Mouse (Mus musculus) urinary bladder, adult 18-20 months (tissue): ENCODE measurements at regions not wholly inside any gene's neighbourhood (a gene's known extent, or its start where the extent isn't known, plus 50 kb on each side); places are given as distances from the start of the nearest gene placed in this dataset.

ENCODE experiments used
- DNase-seq, 2 experiments: peaks; one replicate each; pipeline ENCODE4 v3.0.0; 2022; ENCODE audit warnings: low spot score in 2 of 2, mixed read lengths in 2 of 2

DNA sequence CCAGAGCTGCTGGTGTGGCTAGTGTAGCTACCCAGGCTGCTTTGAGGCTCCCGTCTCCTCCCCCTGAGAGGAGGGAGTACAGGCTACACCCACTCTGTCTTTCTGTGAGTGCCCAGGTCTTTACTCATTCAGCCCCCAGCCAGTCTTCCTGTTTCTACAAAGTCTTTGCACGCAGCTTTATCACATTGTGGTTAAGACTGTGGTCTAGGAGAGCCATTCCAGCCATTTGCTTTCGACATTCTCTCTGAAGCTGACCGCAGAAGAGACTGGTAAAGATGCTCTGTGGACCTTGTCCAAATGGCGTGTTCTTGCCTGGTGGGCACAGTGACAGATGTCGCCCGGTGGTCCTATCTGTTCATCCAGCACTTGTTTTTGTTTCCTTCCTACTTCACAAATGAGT lies 62.0 kb downstream of the Tpra1 start:
- no peak for DNase-seq

DNA sequence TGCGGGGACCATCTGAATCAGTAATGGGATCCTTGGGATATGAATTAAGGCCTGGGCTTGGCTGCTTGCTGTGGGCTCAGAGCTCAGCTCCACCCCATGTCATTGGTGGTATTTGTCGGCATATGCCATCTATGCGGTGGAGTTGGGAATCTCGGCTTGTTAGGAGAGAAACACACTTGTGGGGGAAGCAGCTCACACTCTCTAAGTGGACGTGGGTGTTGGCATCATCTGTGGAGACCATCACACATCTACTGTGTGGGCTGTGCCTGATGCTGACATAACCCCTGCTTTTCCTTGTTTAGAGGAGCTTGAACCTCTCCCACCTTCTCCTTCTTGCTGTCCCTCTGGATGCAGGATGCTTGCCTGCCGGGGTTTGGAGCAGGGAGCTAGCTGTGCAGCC lies 62.9 kb downstream of the Tpra1 start:
- DNase-seq, result no peak

DNA sequence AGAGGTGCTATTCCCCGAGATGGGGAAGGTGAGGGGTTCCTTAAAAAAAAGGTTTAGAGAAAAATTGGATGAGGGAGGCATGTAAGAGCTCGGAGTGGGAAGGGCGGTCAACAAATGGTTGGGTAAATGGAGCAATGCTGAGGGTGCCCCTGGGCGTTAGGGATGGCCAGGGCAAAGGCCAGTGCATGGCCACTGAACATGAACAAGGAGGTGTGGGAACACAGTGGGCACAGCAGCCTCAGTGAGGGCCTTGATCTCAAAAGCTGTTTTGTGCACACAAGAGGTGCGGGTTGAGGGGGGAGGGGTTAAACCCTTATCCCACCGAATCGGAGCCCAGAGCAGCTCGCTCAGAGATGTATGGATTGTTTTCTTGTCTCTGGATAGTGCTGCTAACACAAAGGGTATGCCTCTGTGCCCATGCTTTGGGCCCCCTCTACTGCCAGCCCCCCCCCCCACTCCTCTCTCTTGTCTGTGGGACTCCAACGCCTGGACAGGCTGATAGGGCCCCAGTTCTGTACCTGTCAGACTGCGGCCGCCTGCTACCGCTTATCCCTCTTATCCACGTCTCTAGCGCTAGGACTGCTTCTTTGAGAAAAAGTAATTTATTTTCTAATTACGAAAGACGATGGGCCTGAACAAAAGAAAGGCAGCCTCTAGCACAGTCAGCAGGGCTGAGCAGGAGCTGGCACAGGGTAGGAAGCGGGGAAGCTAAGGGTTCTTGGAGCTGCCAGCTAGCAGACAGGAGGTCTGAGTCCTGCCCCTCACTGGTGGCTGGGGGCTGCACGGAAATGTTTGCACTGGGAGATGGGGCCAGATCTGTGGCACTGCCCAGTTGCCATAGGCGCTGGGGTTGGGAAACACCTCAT lies 63.5 kb downstream of the Tpra1 start:
- DNase-seq, result no peak

DNA sequence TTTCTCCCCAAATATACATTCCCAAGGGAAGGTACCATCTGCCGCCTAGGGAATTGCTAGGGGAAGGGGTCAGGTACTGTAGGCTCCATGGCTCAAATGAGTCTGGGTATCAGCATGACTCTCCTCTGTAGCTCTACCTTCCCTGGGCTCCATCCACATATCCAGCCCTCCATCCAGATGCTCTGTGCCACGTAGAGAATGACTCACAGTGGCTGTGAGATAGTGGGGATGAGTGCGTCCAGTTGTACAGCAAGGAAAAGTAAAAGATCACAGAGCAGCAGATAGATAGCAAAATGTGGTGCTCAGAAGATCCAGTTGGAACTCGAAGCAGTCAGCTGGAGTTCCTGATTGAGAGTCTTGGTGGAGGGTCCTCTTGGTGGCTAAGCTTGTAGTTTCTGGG lies 64.5 kb downstream of the Tpra1 start:
- DNase-seq, result no peak

DNA sequence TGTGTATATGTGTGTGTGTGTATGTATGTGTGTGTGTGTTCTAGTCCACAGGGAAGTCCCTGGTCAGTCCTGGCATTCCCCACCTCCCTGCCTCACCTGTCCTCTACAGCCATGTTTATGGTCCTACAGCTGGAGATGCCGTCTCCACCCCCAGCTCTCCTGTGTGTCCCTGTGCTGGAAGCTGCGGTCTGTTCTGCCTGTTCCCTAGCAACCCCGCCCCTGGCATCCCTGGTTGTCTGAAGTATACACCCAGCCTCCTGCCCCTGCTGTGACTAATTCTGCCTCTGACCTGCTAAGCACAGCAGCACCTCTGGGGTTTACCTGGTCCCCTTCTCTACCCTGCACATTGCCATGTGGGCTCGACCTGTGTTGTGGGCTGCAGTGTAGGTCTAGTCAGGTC lies 66.8 kb downstream of the Tpra1 start:
- no peak for DNase-seq

DNA sequence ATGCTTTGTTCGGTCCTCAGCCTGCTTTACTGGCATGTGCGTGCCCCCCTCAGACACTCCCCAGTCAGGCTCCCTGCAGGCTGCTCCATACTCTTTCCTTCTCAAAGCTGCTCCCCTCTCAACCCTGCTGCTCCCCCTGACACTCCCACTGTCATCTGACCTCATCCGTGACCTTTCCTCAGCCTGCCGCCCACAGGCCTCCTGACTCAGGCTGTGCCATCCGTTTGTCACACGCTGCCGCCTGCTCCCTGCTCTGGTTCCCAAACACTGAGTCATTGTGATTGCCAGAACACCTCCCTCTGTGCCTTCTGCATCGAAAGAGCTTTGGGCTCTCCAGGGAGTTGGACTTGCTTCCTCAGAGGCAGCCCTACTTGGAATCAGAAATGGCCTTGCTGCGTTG lies 69.7 kb downstream of the Tpra1 start:
- peak in 1 of 2 experiments; percentile 38 for DNase-seq

DNA sequence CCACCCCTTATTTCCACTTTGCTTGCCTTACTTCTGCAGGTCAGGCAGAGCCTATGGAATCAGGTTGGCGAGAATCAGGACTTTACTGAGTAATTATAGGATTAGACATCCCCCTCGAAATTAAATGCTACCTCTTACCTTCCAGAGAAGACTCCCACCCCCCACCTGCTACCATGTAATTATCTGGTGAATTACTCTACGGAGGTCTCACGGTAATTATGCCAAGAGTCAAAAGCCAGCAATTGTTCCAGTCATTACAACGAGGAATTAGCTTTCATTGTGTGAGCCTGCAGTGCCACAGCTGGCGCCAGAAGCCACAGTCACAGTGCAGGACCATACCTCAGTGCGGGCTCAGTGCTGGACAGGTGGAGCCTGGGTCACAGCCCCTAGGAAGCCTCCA lies 72.4 kb downstream of the Tpra1 start:
- no peak for DNase-seq

DNA sequence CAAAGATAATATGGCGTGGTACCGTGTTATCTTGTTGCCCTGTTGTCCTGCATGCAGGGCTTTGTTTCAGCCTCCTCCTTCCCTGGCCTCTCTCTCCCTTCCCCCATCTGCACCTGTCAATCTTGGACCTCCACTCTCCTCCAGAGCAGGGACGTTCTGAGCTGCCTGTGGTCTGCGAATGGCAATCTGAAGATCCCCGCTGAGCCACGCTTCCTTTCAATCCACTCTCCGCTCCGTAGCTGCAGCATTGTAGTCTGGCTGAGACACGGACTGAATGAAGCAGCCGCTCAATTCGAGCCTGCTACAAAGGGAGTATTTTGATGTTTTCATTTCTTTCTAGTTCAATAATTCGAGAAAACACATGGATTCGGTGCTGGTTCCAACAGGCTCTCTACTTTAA lies 74.5 kb downstream of the Tpra1 start:
- no peak for DNase-seq

DNA sequence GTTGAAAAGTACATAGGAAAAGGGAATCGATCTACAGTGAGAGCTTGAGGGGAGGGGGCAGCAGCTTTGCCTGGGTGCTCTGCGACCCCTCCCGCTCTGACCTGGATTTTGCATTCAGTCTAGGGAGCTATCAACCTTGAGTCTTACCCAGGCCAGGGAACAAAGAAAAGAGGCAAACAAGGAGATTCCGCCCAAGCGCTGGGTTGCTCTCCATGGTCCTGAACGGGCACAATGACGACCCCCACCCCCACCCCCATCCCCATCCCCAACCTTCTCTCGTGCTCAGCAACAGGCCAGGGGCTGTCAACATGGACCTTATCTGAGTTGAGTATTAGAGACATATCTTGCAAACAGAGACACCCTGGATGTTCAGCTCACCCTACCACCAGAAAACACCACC lies 74.9 kb downstream of the Tpra1 start:
- DNase-seq, result no peak

DNA sequence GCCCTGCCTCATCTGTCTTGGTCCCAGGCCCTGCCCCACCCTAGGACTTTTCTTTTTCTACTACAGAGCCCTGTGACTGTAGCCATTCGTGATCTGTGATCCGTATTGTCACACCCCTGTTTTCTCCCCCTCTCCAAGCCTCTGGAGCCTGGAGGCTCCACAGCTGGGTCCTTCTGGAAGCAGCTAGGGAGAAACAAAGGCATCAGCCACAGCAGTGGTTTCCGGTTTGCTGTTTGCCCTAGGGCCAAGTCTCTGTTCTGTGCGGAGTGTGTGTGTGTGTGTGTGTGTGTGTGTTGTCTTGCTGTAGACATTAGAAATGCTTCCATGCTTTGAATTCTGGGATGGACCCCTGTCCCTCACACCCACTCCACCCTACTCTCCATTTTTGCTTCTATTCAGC lies 76.9 kb downstream of the Tpra1 start:
- DNase-seq, result no peak

DNA sequence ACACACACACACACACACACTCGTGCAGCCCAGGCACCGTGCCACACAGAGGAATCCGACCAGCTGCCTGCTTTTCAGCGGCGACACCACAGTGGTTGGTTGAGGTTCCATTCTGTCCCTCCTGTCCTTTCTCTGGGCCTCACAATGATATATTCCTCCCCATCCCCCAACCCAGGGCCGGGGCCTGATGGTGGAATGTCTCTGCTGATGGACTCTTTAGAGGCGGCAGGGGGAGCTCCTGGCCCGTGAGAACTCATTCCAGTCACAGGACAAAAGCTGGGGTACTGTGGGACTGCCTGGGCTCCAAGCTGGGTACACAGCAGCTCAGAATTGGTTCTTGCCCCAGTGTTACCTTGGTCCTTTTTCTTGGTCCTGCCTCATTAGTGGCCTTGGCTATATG lies 78.1 kb downstream of the Tpra1 start:
- DNase-seq, result no peak

DNA sequence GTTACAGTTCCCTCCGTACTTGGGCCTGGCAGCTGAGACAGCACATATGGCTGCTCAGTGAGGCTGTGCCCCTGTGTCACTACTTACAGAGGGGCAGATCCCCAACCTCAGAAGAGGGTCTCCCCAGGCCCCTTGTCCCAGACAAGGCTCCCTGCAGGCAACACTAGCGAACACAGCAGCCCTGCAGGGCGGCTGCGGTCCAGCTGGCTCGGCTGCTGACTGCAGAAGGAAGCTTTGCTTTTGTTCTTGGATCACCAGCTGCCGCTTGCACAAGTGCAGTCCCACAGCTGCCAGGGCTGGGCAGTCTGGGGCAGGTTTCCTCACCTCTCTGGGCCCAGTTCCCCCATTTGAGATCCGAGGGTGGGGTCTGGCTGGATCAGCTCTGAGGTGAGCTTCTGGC lies 79.5 kb downstream of the Tpra1 start:
- DNase-seq, result no peak

DNA sequence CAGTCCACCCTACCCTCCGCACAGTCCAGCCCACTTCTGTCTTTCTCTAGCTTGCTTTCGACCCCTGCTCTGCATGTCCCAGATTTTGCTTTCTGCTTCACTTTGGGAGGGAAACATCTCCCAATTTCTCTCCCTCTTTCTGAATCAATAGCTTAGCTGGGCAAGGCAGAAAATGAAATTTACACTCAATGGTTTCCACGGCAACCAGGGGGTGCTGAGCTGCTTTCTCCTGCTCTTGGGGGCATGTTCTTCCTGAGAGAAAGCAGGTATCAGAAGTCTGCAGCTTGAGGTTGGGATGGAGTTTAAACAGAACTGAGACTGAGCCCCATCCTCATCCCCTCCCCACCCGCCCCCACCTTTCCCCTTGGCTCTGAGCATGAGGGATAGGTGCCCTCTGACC lies 82.1 kb downstream of the Tpra1 start:
- DNase-seq, result no peak

DNA sequence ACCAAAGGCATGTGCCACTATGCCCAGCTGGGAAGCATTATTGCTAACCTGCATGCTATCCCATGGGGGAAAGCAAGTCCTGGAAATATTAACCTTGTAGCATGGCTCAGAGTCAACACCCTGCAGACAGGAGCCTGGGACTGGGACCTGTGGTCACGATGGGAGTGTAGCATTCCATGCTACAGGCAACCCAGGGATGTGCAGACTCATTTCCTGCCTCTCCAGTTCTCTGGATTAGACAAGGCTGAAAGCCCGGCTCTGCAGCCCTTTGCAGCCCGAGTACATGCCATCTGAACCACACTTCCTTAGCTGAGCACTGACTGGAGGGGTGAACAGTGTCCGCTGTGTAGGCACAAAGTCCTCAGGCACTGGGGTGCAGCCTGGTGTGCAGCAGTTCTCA lies 82.8 kb downstream of the Tpra1 start:
- no peak for DNase-seq

DNA sequence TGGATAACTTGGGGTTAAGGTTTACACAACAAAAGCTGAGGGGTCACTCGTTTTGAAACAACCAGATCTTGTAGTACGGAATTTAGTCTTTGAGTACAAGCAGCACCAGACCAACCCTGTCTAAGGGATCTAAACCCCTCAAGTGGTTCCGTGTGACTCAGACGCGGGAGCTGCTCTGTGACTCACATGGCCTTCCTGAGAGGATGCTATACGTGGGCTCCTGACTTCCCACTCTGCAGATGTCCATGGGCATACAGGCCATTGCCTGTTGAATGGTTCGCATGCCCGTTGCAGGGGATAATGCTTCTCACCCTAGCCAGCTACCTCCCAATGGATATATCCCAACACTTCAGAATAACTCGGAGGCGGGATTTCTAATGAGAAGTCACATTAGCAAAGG lies 86.5 kb downstream of the Tpra1 start:
- DNase-seq, result no peak

DNA sequence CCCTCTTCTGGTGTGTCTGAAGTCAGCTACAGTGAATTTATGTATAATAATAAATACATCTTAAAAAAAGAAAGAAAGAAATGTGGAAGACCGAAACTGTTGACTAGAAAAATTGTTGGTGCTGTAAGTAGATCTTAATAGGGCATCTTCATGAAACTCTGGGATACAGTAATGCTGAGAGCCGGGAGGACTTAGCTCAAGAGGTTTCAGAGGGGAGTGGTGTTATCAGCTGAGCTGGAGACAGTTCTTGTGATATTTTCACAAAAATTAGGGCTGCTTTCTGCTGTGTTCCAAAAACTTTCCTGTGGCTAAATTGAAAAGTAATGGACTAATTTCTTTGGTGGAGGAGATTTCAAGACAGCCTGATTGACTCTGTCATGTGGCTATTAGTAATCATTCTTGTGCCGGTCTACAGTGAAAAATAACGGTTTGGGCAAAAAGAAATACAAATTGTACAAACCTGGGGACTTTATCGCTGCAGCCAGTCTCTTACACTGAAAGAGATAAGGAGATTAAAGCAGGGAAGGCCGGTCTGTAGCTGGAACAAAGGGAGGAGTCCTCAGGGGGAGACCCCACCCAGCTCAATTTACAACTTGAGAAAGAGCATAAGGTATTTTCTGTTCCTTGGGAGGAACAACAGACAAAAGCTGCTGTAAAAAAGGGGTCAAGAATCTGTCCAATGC lies 87.7 kb downstream of the Tpra1 start:
- no peak for DNase-seq

DNA sequence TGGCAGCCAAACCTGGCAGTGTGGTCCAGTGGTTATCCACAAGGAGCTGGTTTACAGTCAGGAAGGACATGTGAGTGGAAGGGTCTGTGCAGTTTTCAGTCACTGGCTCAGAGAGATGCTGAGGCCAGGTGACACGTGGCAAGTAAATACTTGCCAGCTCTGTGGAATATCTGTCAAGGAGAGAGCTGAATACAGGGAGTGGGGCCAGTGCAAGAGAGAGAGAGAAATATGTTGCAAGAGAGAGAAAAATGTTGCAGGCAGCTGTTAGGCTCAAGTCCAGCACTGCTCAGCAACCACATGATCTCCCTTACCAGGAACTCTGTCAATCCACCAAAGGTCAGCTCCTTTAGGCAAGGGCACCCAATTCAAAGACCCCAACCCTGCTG lies 88.2 kb downstream of the Tpra1 start:
- no peak for DNase-seq

DNA sequence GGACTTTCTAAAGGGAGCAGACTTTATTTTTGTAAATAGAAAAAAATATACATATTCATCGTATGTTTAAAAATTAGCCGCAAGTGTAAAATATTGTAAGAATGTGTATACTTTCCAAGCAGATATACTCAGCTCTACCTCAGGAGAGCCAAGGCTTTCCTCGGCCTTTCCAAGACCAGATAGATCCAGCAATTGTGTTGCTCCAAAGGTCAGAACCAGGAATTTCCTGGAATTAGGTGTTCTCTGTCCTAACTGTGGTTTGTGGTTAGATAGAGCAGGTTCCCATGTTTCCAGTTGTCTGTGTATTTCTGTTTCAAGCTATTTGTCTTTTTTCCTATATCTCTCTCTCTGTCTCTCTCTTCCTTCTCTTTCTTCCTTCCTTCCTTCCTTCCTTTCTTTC lies 93.0 kb downstream of the Tpra1 start:
- no peak for DNase-seq

DNA sequence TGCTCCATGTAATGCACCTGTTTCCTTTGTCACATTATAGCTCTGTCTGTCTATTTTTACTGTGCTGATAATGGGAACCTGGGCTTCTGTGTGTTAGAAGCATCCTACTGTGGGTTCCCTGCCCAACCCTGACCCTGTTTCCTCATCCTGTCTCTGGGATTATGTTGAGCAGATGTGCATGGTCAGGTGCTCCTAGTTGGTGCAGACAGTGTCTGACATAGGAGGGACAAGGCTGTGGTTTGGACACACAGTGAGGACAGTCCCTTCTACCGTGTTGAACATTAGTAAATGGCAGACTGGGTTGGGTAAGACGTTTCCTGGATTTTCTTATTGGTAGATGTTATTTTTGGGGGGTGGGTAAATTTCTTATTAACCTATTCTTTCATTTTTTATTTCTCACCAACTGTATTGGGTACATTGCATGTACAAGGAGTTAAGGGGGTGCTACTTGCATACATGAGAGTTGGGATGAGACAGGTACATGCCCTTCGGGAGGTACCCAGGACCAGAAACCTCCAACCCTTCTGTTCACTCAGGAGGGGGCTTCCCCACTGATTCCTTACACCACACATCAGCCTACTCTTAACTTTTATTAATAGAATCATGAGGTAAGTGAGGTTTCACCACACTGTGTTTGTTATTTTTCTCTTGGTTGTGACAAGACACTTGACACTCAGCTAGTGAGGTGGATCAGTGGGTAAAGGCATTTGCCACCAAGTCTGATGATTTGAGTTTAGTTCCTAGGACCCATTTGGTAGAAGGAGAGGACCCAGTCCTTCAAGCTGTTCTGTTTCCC lies 97.1 kb downstream of the Tpra1 start:
- DNase-seq, result no peak

DNA sequence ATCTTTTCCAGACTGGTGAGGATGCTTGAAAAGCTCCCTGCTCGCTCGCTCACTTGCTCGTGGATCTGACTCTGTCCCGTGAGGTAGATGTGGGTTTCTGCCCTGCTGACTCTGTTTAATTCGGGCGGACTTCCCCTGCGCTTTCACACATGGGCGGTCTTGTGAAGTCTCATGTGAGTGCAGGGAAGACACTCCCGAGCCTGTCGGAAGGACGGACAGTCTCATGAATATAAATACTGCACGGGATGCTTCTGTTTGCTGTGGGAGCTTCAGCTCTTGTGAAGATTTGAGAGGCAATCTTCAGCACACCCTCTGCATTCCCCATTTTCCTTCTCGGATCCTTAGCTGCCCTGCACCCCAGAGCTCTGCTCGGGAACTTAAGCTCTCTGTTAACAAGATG lies 98.3 kb downstream of the Tpra1 start:
- DNase-seq, result no peak

DNA sequence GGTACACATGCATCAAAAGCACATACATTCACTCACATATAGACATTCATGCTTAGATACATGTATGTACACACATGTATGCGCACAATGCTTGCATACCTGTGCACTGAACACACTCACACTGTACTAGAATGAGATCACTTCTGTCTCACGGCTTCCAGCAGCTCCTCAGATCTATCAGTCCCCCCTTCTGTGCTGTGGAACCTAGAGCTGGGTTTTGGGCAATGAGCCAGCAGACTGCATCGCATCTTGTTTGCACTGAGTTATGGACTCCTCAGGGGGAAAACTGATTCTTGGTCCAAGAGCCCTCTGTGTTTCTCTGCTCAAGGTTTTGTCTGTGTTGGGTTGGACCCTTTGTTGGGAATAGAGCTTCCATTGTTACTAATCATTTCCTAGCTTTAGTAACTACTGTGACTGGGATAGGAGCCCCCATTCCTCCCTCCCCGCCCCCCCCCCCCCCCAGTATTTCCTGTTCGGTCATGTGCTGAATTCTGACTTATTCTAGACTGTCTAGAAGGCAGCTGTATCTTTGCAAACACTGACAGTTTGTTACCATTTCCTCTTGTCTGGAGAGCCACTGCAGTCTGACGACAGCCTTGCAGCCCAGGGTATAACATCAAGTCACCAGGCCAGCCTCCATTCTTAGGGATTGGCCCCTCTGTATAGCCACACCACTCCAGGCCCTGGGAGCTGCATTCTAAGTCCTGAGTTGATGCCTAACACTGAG lies 101.3 kb downstream of the Tpra1 start:
- no peak for DNase-seq

DNA sequence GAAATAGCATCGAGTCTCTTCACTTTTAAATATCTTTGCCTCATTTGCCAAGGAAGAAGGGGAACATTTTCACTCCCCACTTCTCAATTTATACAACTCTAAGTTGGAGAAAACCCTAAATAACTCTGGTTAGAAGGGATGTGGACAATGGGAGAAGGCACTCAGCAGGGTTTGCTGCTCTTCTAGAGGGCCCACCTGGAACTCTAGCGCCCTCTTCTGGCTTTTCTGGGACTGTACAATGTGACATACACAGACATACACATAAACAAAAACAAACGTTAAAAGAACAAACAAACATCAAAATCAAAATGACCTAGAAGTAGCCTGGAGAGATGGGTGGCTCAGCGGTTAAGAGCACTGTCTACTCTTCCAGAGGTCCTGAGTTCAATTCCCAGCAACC lies 103.0 kb downstream of the Tpra1 start:
- DNase-seq, result no peak
